Mouse (Mus musculus): ENCODE results near the gene B230219D22Rik. TPM values are rescaled to one million over a fixed set of nuclear protein-coding genes. Genes with fewer than 3 reads are reported as not detected.
A peak's percentile ranks its signal among the peaks of the same experiment; 100 is the strongest.
"Not testable (repeated sequence)": the region's sequence is repeated elsewhere in the genome, so short reads cannot be mapped to it uniquely, and the experiment has no call there.

Gene B230219D22Rik
- polyA plus RNA-seq, 1 experiment from 2014 or later: 78.9 TPM

GRCm38 (mm10) chr13:55694110-55694509, 1.2 kb downstream of the B230219D22Rik start:
- no peaks in the 10 kb centered on the region for H3K27me3 ChIP-seq (replicated peaks)
- peak overlapping the region; percentile 99 for H3K4me3 ChIP-seq

GRCm38 (mm10) chr13:55695989-55696388, 3.1 kb downstream of the B230219D22Rik start:
- not testable (repeated sequence) for H3K4me3 ChIP-seq; H3K9ac ChIP-seq; H3K9me3 ChIP-seq; H3K27me3 ChIP-seq (replicated peaks); ATAC-seq (ENCODE audit: low FRiP score, low read depth); H3K27ac ChIP-seq; H3K4me2 ChIP-seq (replicated peaks)
- H3K4me1 ChIP-seq: peaks cover 17% of the 10 kb centered on the region
- 100% methylated on average over 1 of the region's 3 CpGs for WGBS
- H3K36me3 ChIP-seq: peaks cover 25% of the 10 kb centered on the region

More at GRCm38 (mm10) chr13:55694110-55694509, 1.2 kb downstream of the B230219D22Rik start:
- Histone ChIP-seq H3K9ac (peak overlapping the region; percentile 100), H3K4me1 (peaks cover 17% of the 10 kb centered on the region), H3K27ac (no peak overlapping the region), H3K9me3 (no peaks in the 10 kb centered on the region), H3K4me2 (replicated peaks) (peak overlapping the region; percentile 69), H3K36me3 (peaks cover 9% of the 10 kb centered on the region)
- WGBS: 26% methylated on average over 8 of the region's 8 CpGs
- no peak for ATAC-seq (ENCODE audit: low FRiP score, low read depth)

- peaks cover 44% of the 10 kb centered on the region for H3K36me3 ChIP-seq
- whole genome bisulfite sequencing: 91% methylated on average over 4 of the region's 4 CpGs
- no peak for ATAC-seq (ENCODE audit: low FRiP score, low read depth)
- H3K9me3 ChIP-seq: no peaks in the 10 kb centered on the region
- H3K9ac ChIP-seq: no peak overlapping the region
- no peak overlapping the region for H3K27ac ChIP-seq
- 0 out of 2 replicates have a peak, but pooled peaks cover under 1% of the 10 kb centered on the region for H3K4me1 ChIP-seq
- H3K27me3 ChIP-seq (replicated peaks): no peaks in the 10 kb centered on the region
- H3K4me2 ChIP-seq (replicated peaks): no peak overlapping the region
- H3K4me3 ChIP-seq: no peak overlapping the region
These were observed 11.4 kb downstream of the B230219D22Rik start for GRCm38 (mm10) chr13:55704301-55704700.

- Histone ChIP-seq H3K9me3 (no peaks in the 10 kb centered on the region), H3K4me3 (no peak overlapping the region), H3K27me3 (replicated peaks) (no peaks in the 10 kb centered on the region), H3K4me2 (replicated peaks) (no peak overlapping the region), H3K4me1 (peaks cover 15% of the 10 kb centered on the region; the same call in 1 of the 2 replicates), H3K36me3 (peaks cover 3% of the 10 kb centered on the region), H3K9ac (no peak overlapping the region), H3K27ac (no peak overlapping the region)
- 95% methylated on average over 3 of the region's 3 CpGs for WGBS
- ATAC-seq (ENCODE audit: low FRiP score, low read depth): no peak
These were observed 19.9 kb downstream of the B230219D22Rik start for GRCm38 (mm10) chr13:55712846-55713245.

GRCm38 (mm10) chr13:55714501-55715166, 21.7 kb downstream of the B230219D22Rik start, which contains the start of gene Txndc15:
Gene Txndc15, plus strand, starts transcription at chr13:55714650.
- under 1% methylated on average over 63 of the region's 63 CpGs for WGBS
- Histone ChIP-seq H3K4me1 (peaks cover 12% of the 10 kb centered on the region; the same call in 1 of the 2 replicates), H3K27me3 (replicated peaks) (no peaks in the 10 kb centered on the region), H3K4me3 (peak within 1 kb of the TSS; percentile 90), H3K9ac (peak within 1 kb of the TSS; percentile 96), H3K9me3 (no peaks in the 10 kb centered on the region), H3K4me2 (replicated peaks) (peak within 1 kb of the TSS; percentile 61), H3K36me3 (peaks cover 19% of the 10 kb centered on the region), H3K27ac (peak within 1 kb of the TSS; percentile 89)
- peak; percentile 94 for ATAC-seq (ENCODE audit: low FRiP score, low read depth)

- Histone ChIP-seq H3K4me2 (replicated peaks) (peak overlapping the region; percentile 61), H3K27me3 (replicated peaks) (no peaks in the 10 kb centered on the region), H3K9ac (peak overlapping the region; percentile 96), H3K9me3 (no peaks in the 10 kb centered on the region), H3K36me3 (peaks cover 24% of the 10 kb centered on the region), H3K4me1 (peaks cover 12% of the 10 kb centered on the region; the same call in 1 of the 2 replicates), H3K27ac (peak overlapping the region; percentile 89; the same call in 1 of the 2 replicates), H3K4me3 (peak overlapping the region; percentile 90)
- ATAC-seq (ENCODE audit: low FRiP score, low read depth): no peak
- WGBS: 11% methylated on average over 5 of the region's 5 CpGs
These were observed 22.2 kb downstream of the B230219D22Rik start for GRCm38 (mm10) chr13:55715167-55715512.

GRCm38 (mm10) chr13:55715908-55716510, 23.1 kb downstream of the B230219D22Rik start:
- Histone ChIP-seq H3K27me3 (replicated peaks) (no peaks in the 10 kb centered on the region), H3K4me2 (replicated peaks) (peak overlapping the region; percentile 61), H3K4me3 (no peak overlapping the region), H3K27ac (no peak overlapping the region), H3K4me1 (peaks cover 12% of the 10 kb centered on the region; the same call in 1 of the 2 replicates), H3K9me3 (no peaks in the 10 kb centered on the region), H3K36me3 (peaks cover 31% of the 10 kb centered on the region), H3K9ac (0 out of 2 replicates have a peak overlapping the region, but pooled peaks have one; percentile 96)
- ATAC-seq (ENCODE audit: low FRiP score, low read depth): no peak
- 80% methylated on average over 7 of the region's 7 CpGs for WGBS

- Histone ChIP-seq H3K4me1 (peaks cover 4% of the 10 kb centered on the region; the same call in 1 of the 2 replicates), H3K36me3 (peaks cover 59% of the 10 kb centered on the region), H3K4me3 (no peak overlapping the region), H3K9me3 (no peaks in the 10 kb centered on the region), H3K27ac (no peak overlapping the region), H3K4me2 (replicated peaks) (no peak overlapping the region), H3K9ac (no peak overlapping the region), H3K27me3 (replicated peaks) (no peaks in the 10 kb centered on the region)
- ATAC-seq (ENCODE audit: low FRiP score, low read depth): no peak
- WGBS: 80% methylated on average over 8 of the region's 8 CpGs
These were observed 28.6 kb downstream of the B230219D22Rik start for GRCm38 (mm10) chr13:55721516-55721915.

GRCm38 (mm10) chr13:55721995-55722394, 29.1 kb downstream of the B230219D22Rik start:
- WGBS: 92% methylated on average over 2 of the region's 2 CpGs

GRCm38 (mm10) chr13:55726598-55727119, 33.7 kb downstream of the B230219D22Rik start:
- Histone ChIP-seq H3K4me2 (replicated peaks) (peak overlapping the region; percentile 58), H3K9me3 (no peaks in the 10 kb centered on the region), H3K4me1 (no peaks in the 10 kb centered on the region), H3K27me3 (replicated peaks) (no peaks in the 10 kb centered on the region), H3K36me3 (peaks cover 22% of the 10 kb centered on the region), H3K4me3 (peak overlapping the region; percentile 50), H3K27ac (peak overlapping the region; percentile 79), H3K9ac (peak overlapping the region; percentile 57)
- WGBS: 7% methylated on average over 4 of the region's 4 CpGs
- ATAC-seq (ENCODE audit: low FRiP score, low read depth): no peak

More at GRCm38 (mm10) chr13:55721995-55722394, 29.1 kb downstream of the B230219D22Rik start:
- no peak overlapping the region for H3K4me2 ChIP-seq (replicated peaks)
- no peak for ATAC-seq (ENCODE audit: low FRiP score, low read depth)
- peaks cover 3% of the 10 kb centered on the region; the same call in 1 of the 2 replicates for H3K4me1 ChIP-seq
- H3K27ac ChIP-seq: no peak overlapping the region
- no peak overlapping the region for H3K9ac ChIP-seq
- peaks cover 59% of the 10 kb centered on the region for H3K36me3 ChIP-seq
- no peaks in the 10 kb centered on the region for H3K27me3 ChIP-seq (replicated peaks)
- no peaks in the 10 kb centered on the region for H3K9me3 ChIP-seq
- H3K4me3 ChIP-seq: no peak overlapping the region

- Histone ChIP-seq H3K4me3 (peak within 1 kb of the TSS; percentile 50), H3K4me2 (replicated peaks) (peak within 1 kb of the TSS; percentile 58), H3K9me3 (no peaks in the 10 kb centered on the region), H3K27ac (peak within 1 kb of the TSS; percentile 79), H3K36me3 (peaks cover 21% of the 10 kb centered on the region), H3K27me3 (replicated peaks) (no peaks in the 10 kb centered on the region), H3K9ac (peak within 1 kb of the TSS; percentile 57), H3K4me1 (no peaks in the 10 kb centered on the region)
- peak; percentile 92 for ATAC-seq (ENCODE audit: low FRiP score, low read depth)
- under 1% methylated on average over 71 of the region's 73 CpGs for WGBS
These were observed 34.4 kb downstream of the B230219D22Rik start, which contains the start of gene Pcbd2 for GRCm38 (mm10) chr13:55727120-55727838. Gene Pcbd2, plus strand, starts transcription at chr13:55727368.
